Mouse (Mus musculus) midbrain, embryonic 10.5 days (tissue): ENCODE results near the gene Slc25a15. TPM values are rescaled to one million over a fixed set of nuclear protein-coding genes. Genes with fewer than 3 reads are reported as not detected.

ENCODE experiments used
- DNase-seq: peaks from one replicate; pipeline ENCODE4 v3.0.0-alpha.2; 2017; ENCODE audit warnings: low spot score
- H3K27ac ChIP-seq: fragments of 300-500 bp; sonication (generic); replicated peaks from 2 replicates; pipeline ENCODE4 v1.5.1; 2016; ENCODE audit warnings: mild to moderate bottlenecking
- H3K27me3 ChIP-seq: fragments of 300-500 bp; sonication (generic); 2 replicates; pipeline ENCODE4 v1.6.1; 2016; ENCODE audit warnings: low read depth, mild to moderate bottlenecking; ENCODE audit not compliant: poor library complexity, severe bottlenecking
- H3K36me3 ChIP-seq: fragments of 300-500 bp; sonication (generic); 2 replicates; pipeline ENCODE4 v1.6.1; 2016; ENCODE audit warnings: mild to moderate bottlenecking, moderate library complexity
- H3K4me1 ChIP-seq: fragments of 300-500 bp; sonication (generic); 2 replicates; pipeline ENCODE4 v1.6.1; 2016
- H3K4me3 ChIP-seq: fragments of 300-500 bp; sonication (generic); 2 replicates; pipeline ENCODE4 v1.5.1; 2016; ENCODE audit warnings: mild to moderate bottlenecking, moderate library complexity
- H3K9me3 ChIP-seq: fragments of 300-500 bp; sonication (generic); replicated peaks from 2 replicates; pipeline ENCODE4 v1.6.1; 2016; ENCODE audit warnings: mild to moderate bottlenecking
- WGBS: fragments of 180-500 bp; shearing (Covaris S2); methylation state at CpG from one replicate; pipeline ENCODE4 v1.1.7; 2016; 5-methylcytosine and 5-hydroxymethylcytosine counted together
- polyA plus RNA-seq: library from polyadenylated mRNA; unstranded; fragments of >200 nt; fragmentation: Nextera tagmentation; extraction: Ambion mirVana; gene quantifications from 2 replicates; pipeline ENCODE4 v1.2.1, GENCODE M21; 2016

Slc25a15 gene
- polyA plus RNA-seq, result 16.4 and 17.5 TPM in 2 replicates

DNA sequence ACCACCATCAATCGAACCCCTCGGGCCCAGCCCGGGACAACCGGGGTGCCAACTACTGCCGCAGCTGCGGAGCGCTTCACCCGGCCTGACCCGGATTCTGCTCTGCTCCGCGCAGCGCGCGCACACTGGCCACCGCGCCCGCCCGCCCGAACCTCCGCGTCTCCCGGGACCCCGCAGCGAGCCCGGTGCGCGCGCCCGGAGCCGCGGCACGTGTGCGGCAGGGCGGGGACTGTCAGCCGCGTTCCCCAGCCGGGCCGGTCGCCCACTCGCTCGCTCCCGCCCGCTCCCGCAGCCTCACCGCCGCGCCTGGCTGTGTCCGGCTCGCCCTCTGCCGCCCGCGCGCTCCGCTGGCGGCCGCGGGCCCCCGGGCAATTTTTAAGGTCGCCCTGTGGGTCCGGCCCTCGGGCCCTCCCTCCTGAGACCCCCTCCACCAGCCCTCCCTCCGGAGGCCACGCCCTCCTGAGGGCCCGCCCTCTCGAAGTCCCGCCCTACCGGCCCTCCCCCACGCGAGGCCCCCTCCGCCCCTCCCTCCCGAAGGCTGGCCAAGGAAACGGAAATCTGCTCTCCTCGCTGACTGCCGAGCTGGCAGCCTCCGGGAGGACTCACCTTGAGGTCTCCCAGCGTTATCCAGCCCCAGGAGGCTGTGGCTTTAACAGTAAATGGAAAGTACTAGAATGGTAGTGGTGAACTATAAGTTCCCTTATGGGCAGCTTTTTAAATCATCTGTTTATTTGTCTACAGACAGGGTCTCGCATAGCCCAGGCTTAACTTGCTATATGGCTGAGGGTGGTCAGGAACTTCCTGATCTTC is at the start of gene Slc25a15:
TSS of gene Slc25a15 (minus strand) at position 456 of the 810 bp plus-strand sequence.
- DNase-seq, result peak; percentile 94
- Histone ChIP-seq H3K27me3 (no peaks in the 10 kb centered on the region; the same call in 1 of the 2 replicates), H3K4me1 (peaks cover 11% of the 10 kb centered on the region), H3K9me3 (no peaks in the 10 kb centered on the region), H3K27ac (peak within 1 kb of the TSS; percentile 88), H3K4me3 (peak within 1 kb of the TSS; percentile 70), H3K36me3 (0 out of 2 replicates have a peak, but pooled peaks cover 6% of the 10 kb centered on the region)
- under 1% methylated on average over 77 of the region's 77 CpGs for whole genome bisulfite sequencing

DNA sequence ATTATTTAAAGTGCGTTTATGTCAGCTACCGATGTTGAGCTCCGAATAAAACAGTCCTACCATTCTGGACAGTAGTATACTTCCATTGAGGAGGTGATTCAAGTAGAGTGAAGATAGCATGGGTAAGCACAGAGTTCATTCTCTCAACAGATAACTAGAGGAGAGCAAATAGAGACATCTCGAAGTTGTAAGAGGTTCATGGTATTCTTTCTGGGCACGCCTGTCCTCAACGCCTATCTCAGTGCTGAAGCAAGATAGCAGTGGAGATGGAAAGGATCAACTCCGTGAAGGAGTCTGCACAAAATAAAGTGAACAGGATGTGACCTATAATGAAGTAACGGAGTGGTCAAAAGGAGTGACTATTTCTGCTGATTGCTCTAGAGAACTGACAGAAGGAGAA is 13.6 kb upstream of the Slc25a15 start:
- 27% methylated on average over 8 of the region's 8 CpGs for WGBS
- no peak for DNase-seq

DNA sequence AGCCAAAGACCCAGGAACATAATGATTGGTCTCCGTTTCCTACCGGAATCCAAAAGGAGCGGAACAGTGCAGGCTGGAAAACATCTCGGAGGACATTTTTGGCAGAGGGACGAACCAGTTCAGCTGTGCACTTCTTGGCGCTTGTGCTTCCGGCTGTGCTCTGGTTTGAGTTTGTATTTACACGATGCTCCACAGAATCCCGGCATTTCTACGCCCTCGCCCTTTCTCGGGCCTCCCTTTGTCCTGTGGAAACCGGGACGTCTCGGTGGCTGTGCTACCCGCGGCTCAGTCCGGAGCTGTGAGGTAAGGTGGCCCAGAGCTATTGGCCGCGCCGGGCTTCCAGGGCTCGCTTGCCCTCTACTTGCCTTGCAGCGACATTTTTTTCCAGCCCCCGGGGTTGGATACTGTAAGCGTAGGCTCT is 12.9 kb upstream of the Slc25a15 start, which contains the start of gene Mrps31:
TSS of gene Mrps31 (plus strand) at position 80 of the 421 bp plus-strand sequence.
- Histone ChIP-seq H3K36me3 (peaks cover 17% of the 10 kb centered on the region), H3K27ac (peak within 1 kb of the TSS; percentile 91), H3K4me1 (peaks cover 15% of the 10 kb centered on the region), H3K4me3 (peak within 1 kb of the TSS; percentile 94), H3K27me3 (no peaks in the 10 kb centered on the region), H3K9me3 (no peaks in the 10 kb centered on the region)
- DNase-seq, result peak; percentile 79
- 0% methylated on average over 25 of the region's 25 CpGs for WGBS

More for the DNA sequence above, 13.6 kb upstream of the Slc25a15 start:
- H3K9me3 ChIP-seq, result no peaks in the 10 kb centered on the region
- no peaks in the 10 kb centered on the region for H3K27me3 ChIP-seq
- H3K4me3 ChIP-seq, result peak overlapping the region; percentile 94
- peak overlapping the region; percentile 91 for H3K27ac ChIP-seq
- H3K36me3 ChIP-seq, result peaks cover 24% of the 10 kb centered on the region
- H3K4me1 ChIP-seq, result peaks cover 15% of the 10 kb centered on the region

DNA sequence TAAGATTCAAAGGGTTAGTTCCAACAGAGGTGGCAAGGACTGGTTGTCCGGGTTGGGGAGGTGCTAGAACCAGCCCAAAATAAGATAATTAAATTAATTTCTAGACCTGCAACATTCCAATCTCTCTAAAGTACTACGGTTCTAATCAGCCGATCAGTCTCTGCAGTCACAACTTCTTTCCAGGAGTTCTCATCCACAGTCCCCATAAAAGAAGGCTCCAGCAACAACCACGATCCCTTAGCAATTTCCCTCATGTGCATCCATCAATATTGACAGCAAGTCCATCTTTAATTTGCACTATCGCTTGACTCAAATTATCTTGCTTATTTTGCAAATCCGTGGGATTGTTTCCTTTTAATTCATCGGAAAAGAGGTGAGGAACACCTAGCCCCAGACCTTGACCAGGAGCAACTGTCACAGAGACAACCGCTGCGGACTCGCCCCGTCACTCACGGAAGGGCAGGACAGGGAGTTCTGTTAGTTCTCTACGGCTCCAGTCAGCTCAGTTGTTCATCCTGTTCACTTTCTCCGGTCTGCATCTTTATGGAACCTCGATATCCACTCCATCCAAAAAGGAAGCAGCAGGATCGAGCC is 12.4 kb upstream of the Slc25a15 start:
- 18% methylated on average over 16 of the region's 16 CpGs for WGBS
- peak overlapping the region; percentile 91 for H3K27ac ChIP-seq

DNA sequence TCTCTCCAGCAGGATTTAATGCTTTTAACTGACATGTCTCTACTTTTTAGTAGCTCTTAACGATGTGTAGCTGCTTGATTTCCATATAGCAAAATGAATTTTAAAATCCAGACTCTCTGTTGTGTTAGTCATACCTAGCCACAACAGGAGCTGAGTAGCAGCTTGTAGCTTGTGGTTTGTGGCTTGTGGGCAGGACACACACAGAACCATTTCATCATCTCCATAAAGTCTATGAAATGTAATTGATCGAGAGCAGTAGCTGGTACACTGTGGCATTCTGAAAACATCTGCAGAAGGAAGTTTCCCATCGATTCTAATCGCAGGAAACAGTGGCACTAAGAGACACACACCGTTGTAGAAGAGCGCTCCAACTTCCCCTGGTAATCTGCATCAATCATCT is 7.3 kb upstream of the Slc25a15 start:
- WGBS, result 79% methylated on average over 6 of the region's 6 CpGs
- Histone ChIP-seq H3K9me3 (no peaks in the 10 kb centered on the region), H3K36me3 (no peaks in the 10 kb centered on the region), H3K27me3 (no peaks in the 10 kb centered on the region), H3K4me1 (peaks cover 6% of the 10 kb centered on the region; the same call in 1 of the 2 replicates), H3K4me3 (no peak overlapping the region), H3K27ac (no peak overlapping the region)
- no peak for DNase-seq

More for the DNA sequence above, 12.4 kb upstream of the Slc25a15 start:
- H3K36me3 ChIP-seq, result peaks cover 12% of the 10 kb centered on the region
- DNase-seq, result no peak
- H3K27me3 ChIP-seq, result no peaks in the 10 kb centered on the region
- H3K4me1 ChIP-seq, result peaks cover 15% of the 10 kb centered on the region
- no peaks in the 10 kb centered on the region for H3K9me3 ChIP-seq
- H3K4me3 ChIP-seq, result peak overlapping the region; percentile 94

DNA sequence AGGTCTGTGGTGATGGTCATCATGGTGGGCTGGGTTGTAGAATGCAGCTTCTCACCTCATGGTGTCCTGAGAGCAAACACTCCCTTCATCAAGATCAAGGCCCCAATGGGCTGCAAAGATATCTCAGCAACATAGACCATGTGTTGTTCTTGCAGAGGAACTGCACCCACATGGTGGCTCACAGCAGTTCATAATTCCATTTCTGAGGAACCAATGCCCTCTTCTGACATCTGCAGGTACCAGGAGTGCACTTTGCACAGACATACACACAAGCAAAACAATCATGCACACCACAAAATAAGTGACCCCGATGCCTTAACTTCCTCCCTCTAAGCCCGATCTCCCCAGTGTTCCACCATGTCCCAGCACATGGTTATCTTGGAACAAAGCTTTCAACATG is 4.8 kb upstream of the Slc25a15 start:
- Histone ChIP-seq H3K4me3 (no peak overlapping the region), H3K36me3 (no peaks in the 10 kb centered on the region), H3K27ac (no peak overlapping the region), H3K4me1 (peaks cover 6% of the 10 kb centered on the region), H3K9me3 (no peaks in the 10 kb centered on the region), H3K27me3 (no peaks in the 10 kb centered on the region)
- no peak for DNase-seq
- 93% methylated on average over 2 of the region's 2 CpGs for WGBS

DNA sequence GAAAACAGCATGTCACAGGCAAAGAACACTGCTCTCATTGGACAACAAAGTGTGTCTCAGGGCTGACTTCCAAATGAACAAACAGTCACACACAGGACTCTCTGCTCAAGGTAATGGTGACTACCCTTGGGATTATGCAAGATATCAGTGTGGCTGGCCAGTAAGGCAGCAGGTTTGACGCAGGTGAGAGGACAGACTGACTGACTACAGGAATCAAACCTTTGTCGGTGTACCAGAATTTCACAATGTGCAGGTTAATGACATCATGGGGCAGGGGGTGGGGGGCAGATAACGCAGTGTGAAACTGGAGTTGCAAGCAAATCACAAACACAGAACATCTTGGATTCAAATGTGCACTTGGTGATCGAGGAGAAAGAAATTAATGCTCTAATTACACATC is 2.2 kb upstream of the Slc25a15 start:
- 81% methylated on average over 4 of the region's 4 CpGs for WGBS
- Histone ChIP-seq H3K27ac (no peak overlapping the region), H3K4me1 (peaks cover 11% of the 10 kb centered on the region), H3K9me3 (no peaks in the 10 kb centered on the region), H3K36me3 (no peaks in the 10 kb centered on the region), H3K27me3 (no peaks in the 10 kb centered on the region; the same call in 1 of the 2 replicates), H3K4me3 (no peak overlapping the region)
- no peak for DNase-seq

DNA sequence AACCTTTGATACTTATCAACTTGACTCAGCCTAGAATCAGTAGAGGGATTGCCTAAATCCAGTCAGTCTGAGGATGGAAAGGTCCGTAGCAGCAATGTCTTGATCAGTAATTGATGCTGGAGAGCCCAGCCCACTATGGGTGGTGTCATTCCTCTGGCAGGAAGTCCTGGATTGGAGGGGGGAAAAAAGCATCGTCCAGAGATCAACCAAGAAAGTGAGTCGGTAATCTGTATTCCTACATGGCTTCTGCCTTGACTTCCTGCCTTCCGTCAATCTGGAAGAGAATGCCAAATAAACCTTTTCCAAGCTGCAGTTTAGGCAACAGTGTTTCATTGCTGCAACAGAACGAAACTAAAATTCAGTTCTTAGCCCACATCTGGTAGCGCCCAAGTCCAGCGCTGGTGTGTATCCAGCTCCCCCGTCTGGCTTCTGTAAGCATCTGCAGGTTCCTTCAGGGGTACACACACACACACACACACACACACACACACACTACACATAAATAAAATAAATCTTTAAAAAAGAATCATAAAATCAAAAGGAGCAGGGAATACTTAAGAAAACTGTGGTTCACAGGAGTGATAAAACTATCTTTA is 986 bp upstream of the Slc25a15 start:
- Histone ChIP-seq H3K27ac (peak overlapping the region; percentile 88; the same call in 1 of the 2 replicates), H3K9me3 (no peaks in the 10 kb centered on the region), H3K4me3 (peak overlapping the region; percentile 70), H3K36me3 (0 out of 2 replicates have a peak, but pooled peaks cover 3% of the 10 kb centered on the region), H3K4me1 (peaks cover 11% of the 10 kb centered on the region), H3K27me3 (no peaks in the 10 kb centered on the region; the same call in 1 of the 2 replicates)
- WGBS, result 90% methylated on average over 8 of the region's 8 CpGs
- no peak for DNase-seq

DNA sequence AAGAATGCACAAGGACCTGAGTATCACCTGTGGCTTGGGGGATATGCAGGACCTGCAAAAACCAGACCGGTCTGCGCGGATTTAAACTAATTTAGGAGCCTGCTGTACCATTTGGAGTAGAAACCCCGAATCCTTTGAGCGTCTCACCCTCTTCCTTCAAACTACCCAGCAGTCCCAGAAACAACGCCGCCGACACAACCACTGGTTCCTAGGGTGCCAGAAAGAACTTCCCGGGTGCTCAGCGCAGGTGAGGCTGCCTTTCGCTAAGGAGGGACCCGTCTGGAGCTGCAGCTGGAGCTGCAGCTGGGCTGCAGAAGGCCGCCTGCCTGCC is 621 bp downstream of the Slc25a15 start:
- H3K9me3 ChIP-seq, result no peaks in the 10 kb centered on the region
- peaks cover 11% of the 10 kb centered on the region for H3K4me1 ChIP-seq
- H3K27ac ChIP-seq, result peak overlapping the region; percentile 88
- peak overlapping the region; percentile 70 for H3K4me3 ChIP-seq
- no peak for DNase-seq
- H3K36me3 ChIP-seq, result 0 out of 2 replicates have a peak, but pooled peaks cover 6% of the 10 kb centered on the region
- no peaks in the 10 kb centered on the region; the same call in 1 of the 2 replicates for H3K27me3 ChIP-seq
- WGBS, result under 1% methylated on average over 13 of the region's 13 CpGs

DNA sequence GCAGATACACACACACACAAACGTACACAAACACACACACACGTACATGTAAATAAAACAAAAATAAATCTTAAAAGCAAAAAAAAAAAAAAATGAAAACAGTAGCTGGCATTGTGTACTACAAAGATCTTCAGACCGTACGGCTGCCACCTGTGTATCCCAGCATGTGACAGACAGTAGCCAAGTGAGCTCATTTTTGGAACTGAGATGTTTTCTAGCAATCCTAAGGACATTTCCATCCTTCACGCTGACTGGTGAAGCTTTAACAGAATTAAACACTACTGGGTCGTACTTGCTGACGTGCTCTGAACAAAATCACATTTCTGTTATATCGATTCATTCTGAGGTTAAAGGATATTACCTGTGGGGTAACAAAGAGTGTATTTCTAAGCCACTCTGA is 3.1 kb downstream of the Slc25a15 start:
- Histone ChIP-seq H3K27ac (no peak overlapping the region), H3K4me1 (peaks cover 11% of the 10 kb centered on the region), H3K36me3 (peaks cover 15% of the 10 kb centered on the region; the same call in 1 of the 2 replicates), H3K9me3 (no peaks in the 10 kb centered on the region), H3K27me3 (no peaks in the 10 kb centered on the region; the same call in 1 of the 2 replicates), H3K4me3 (no peak overlapping the region)
- no peak for DNase-seq
- WGBS, result 93% methylated on average over 8 of the region's 8 CpGs

DNA sequence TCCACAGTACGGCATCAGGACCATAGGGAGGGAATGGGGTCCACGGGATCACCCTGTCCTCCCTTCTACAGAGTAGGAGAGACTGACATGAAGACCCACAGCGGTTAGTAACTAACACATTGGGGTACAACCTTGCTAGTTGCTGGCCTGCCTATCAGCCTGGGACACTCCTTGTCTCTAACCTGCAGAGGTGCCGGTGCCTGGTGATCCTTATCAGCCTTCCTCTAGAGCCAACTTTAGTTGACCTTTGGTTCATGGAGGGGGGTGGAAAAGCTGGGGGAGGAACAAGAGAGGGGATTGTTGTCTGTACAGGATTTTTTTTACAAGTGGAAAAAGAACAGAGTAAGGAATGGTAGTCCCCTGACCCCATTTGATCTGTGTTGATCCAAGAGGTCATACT is 3.9 kb downstream of the Slc25a15 start:
- WGBS, result 89% methylated on average over 4 of the region's 4 CpGs

DNA sequence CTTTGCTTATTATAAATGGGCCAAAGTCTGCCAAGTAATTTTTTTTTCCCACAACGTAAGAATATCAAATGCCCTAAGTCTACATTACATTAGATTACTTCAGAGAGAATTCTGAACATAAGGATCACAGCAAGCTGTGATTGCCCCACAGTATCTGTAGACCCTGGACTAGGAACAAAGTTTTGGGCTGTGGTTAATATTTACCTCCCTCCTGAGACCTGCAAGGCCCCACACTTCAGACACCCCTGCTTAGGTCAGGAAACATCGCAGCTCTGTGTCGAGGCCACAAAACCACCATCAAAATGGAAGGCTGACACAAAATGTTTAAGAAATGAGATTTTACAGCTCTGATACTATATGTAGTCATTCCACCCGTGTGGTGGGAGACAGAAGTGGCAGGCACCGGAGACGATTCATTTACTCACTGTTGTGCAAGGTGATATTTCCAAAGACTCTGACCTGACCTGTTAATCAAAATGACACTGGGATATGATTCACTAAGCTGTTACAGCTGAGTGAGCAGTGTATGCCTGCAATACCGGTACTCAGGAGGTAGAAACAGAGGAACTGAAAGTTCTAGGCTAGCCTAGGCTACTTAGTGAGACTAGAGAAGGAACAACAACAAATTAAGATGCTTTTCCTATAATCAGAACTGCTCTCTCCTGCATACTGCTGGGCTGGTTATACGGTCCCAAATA is 7.5 kb downstream of the Slc25a15 start:
- H3K36me3 ChIP-seq, result peaks cover 52% of the 10 kb centered on the region
- no peak for DNase-seq
- H3K4me1 ChIP-seq, result no peaks in the 10 kb centered on the region
- H3K4me3 ChIP-seq, result no peak overlapping the region
- no peaks in the 10 kb centered on the region for H3K9me3 ChIP-seq
- H3K27me3 ChIP-seq, result no peaks in the 10 kb centered on the region
- H3K27ac ChIP-seq, result no peak overlapping the region
- WGBS, result 92% methylated on average over 8 of the region's 8 CpGs

More for the DNA sequence above, 3.9 kb downstream of the Slc25a15 start:
- H3K4me3 ChIP-seq, result no peak overlapping the region
- H3K36me3 ChIP-seq, result peaks cover 22% of the 10 kb centered on the region
- H3K27me3 ChIP-seq, result no peaks in the 10 kb centered on the region; the same call in 1 of the 2 replicates
- DNase-seq, result no peak
- no peaks in the 10 kb centered on the region for H3K9me3 ChIP-seq
- no peak overlapping the region for H3K27ac ChIP-seq
- peaks cover 11% of the 10 kb centered on the region for H3K4me1 ChIP-seq
